Comparison of ENCODE assay signal across 9 mouse cellular contexts in the genomic region with DNA sequence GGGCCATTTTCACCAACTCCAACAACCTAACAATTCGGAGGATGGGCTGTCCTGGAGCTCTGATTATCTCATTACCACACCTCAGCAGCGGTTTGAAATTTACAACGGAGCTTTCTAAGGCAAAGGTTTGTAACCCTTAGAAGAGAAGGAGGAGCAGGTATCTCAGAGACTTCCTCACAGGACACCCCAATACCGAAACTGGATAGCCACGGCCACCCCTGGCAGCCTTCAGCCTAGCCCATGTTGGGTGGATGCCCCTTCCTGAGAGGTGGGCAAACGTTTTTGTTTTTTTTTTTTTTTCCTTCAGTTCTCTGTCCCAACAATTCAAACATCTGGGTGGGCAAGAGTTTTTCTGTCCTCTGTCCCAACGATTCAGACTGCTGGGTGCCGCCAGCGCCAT. TPM values are rescaled to one million over a fixed set of nuclear protein-coding genes. Genes with fewer than 3 reads are reported as not detected.
DNase-seq lines count a peak whose midpoint lies in the region; ATAC-seq and TF ChIP-seq lines count a peak whose summit lies in the region.
"Had no signal": no experiment of that assay in that cellular context is flagged by ENCODE, and none has a peak within 500 bp of the region (broad histone marks: within the 10 kb centered on the region; RNA-seq: fewer than 3 reads in every experiment).

No protein-coding gene starts in this region.

- H3K4me3 ChIP-seq in heart, embryonic 13.5 days, result peak overlapping the region; percentile 68
- peak overlapping the region; percentile 85 to 96 for H3K4me3 ChIP-seq in MEL (ENCODE audit: control insufficient read depth in 1 of 2, insufficient read depth in 1 of 2, low read depth in 2 of 2, low read length in 2 of 2)
- H3K4me3 ChIP-seq in hindbrain, embryonic 10.5 days, result peak overlapping the region; percentile 67

- TF ChIP-seq EP300 in MEL (IDR thresholded peaks at IDR 0.05; ENCODE audit: low read depth in 1 of 2, low read length in 2 of 2), result no peak; a peak in 1 of 4 replicates

- H3K4me1 ChIP-seq in heart, embryonic 13.5 days, result peaks cover 39% of the 10 kb centered on the region
- H3K4me1 ChIP-seq in MEL (ENCODE audit: control insufficient read depth in 1 of 2, insufficient read depth in 2 of 2, low read length in 2 of 2), result peaks cover 8 to 26% of the 10 kb centered on the region in 2 experiments; a peak in 3 of 4 replicates
- H3K4me1 ChIP-seq in hindbrain, embryonic 10.5 days (replicated peaks), result peaks cover 19% of the 10 kb centered on the region

- H3K36me3 ChIP-seq in heart, embryonic 13.5 days, result no peaks in the 10 kb centered on the region
- H3K36me3 ChIP-seq in MEL (ENCODE audit: control insufficient read depth in 1 of 2, insufficient read depth in 2 of 2, low read length in 2 of 2), result peaks cover 0 to 20% of the 10 kb centered on the region in 2 experiments; a peak in 2 of 4 replicates
- no peaks in the 10 kb centered on the region for H3K36me3 ChIP-seq in hindbrain, embryonic 10.5 days

- no peaks in the 10 kb centered on the region for H3K9me3 ChIP-seq in heart, embryonic 13.5 days
- H3K9me3 ChIP-seq in MEL (replicated peaks; ENCODE audit: insufficient read depth, low read length), result no peaks in the 10 kb centered on the region
- no peaks in the 10 kb centered on the region for H3K9me3 ChIP-seq in hindbrain, embryonic 10.5 days

- no peak for TF ChIP-seq CTCF in MEL (IDR thresholded peaks at IDR 0.05 in 2 of 3, conservative IDR thresholded peaks at IDR 0.05 in 1 of 3; ENCODE audit: control insufficient read depth in 1 of 3, insufficient read depth in 1 of 3, low read depth in 2 of 3, low read length in 3 of 3, poor library complexity in 1 of 3, severe bottlenecking in 1 of 3)

- H3K9ac ChIP-seq in heart, embryonic 13.5 days, result peak overlapping the region; percentile 90
- peak overlapping the region; percentile 77 for H3K9ac ChIP-seq in MEL (ENCODE audit: control insufficient read depth, low read depth, low read length, poor library complexity, severe bottlenecking)

- peaks cover 3% of the 10 kb centered on the region; the same call in 1 of the 2 replicates for H3K79me2 ChIP-seq in MEL (ENCODE audit: control insufficient read depth, insufficient read depth, low read length, poor library complexity)

- H3K27ac ChIP-seq in heart, embryonic 13.5 days (replicated peaks), result 0 out of 2 replicates have a peak overlapping the region, but pooled peaks have one; percentile 40
- 0 out of 2 replicates have a peak overlapping the region, but pooled peaks have one; percentile 5 for H3K27ac ChIP-seq in MEL (ENCODE audit: control insufficient read depth, low read depth, low read length)
- H3K27ac ChIP-seq in hindbrain, embryonic 10.5 days, result peak overlapping the region; percentile 89

- TF ChIP-seq RAD21 in MEL (IDR thresholded peaks at IDR 0.05; ENCODE audit: low read depth, low read length), result no peak

- ATAC-seq in heart, embryonic 13.5 days (ENCODE audit: extremely low read depth, insufficient number of reproducible peaks, low FRiP score, low TSS enrichment), result no peak
- ATAC-seq in megakaryocyte progenitor cell, adult 5-6 weeks (replicated peaks; ENCODE audit: poor library complexity), result peak; percentile 15
- ATAC-seq in inflammation-experienced regulatory T-cells, adult 6 months, result no peak

- H3K27me3 ChIP-seq in heart, embryonic 13.5 days (replicated peaks), result peaks cover 8% of the 10 kb centered on the region; the same call in 1 of the 2 replicates
- H3K27me3 ChIP-seq in MEL (ENCODE audit: control insufficient read depth in 1 of 2, insufficient read depth in 2 of 2, low read length in 2 of 2), result no peaks in the 10 kb centered on the region
- H3K27me3 ChIP-seq in hindbrain, embryonic 10.5 days (ENCODE audit: insufficient read depth, poor library complexity, severe bottlenecking), result no peaks in the 10 kb centered on the region

- DNase-seq in heart, adult 18-20 months, result no peak
- peak; percentile 36 for DNase-seq in MEL (ENCODE audit: low read depth, low spot score)
- DNase-seq in hindbrain, embryonic 10.5 days (ENCODE audit: low spot score), result no peak
- no peak for DNase-seq in adrenal gland, adult 18-20 months (ENCODE audit: low spot score in 2 of 2)
- DNase-seq in adrenal gland, adult 8-10 months, result no peak

- no peak for TF ChIP-seq POLR2A in MEL (IDR thresholded peaks at IDR 0.05; ENCODE audit: control insufficient read depth in 1 of 2, insufficient read depth in 1 of 2, low read depth in 1 of 2, low read length in 2 of 2, poor library complexity in 1 of 2)

- WGBS in heart, embryonic 13.5 days, result 15% methylated on average over 9 of the region's 9 CpGs
- 26% methylated on average over 9 of the region's 9 CpGs for WGBS in hindbrain, embryonic 10.5 days

- peak overlapping the region; percentile 91 for H3K4me2 ChIP-seq in heart, embryonic 13.5 days

TF ChIP-seq in MEL, 35 proteins besides CTCF, POLR2A, EP300 and RAD21:
- peak; percentile 1; the same call in 1 of the 2 replicates for TF ChIP-seq MAZ (IDR thresholded peaks at IDR 0.05; ENCODE audit: low read depth, low read length)
- no peak for TF ChIP-seq GABPA (IDR thresholded peaks at IDR 0.05; ENCODE audit: low read depth, low read length)

RNA-seq across cellular contexts. Expression of gene Fam213a, which starts 0.4 kb away (rescaled TPM):
- 48.6 and 50.4 TPM in 2 replicates for polyA plus RNA-seq in heart, embryonic 13.5 days (2015; fragmentation: Nextera tagmentation; extraction: Ambion mirVana)
- total RNA-seq in heart, adult 18-20 months (2021), result 10 to 100 TPM; 33.8 to 46.0 TPM
- 19.2 and 20.3 TPM in 2 replicates for total RNA-seq in MEL (2012; rRNA removed)
- polyA plus RNA-seq in MEL (2012; ENCODE audit: insufficient read depth in 1 of 2, insufficient read length in 2 of 2, low read depth in 1 of 2, low replicate concordance in 2 of 2, missing spikeins in 1 of 2), result 10 to 100 TPM in 1 of 2 experiments, not detected in 1; 28.5 TPM
- polyA plus RNA-seq in hindbrain, embryonic 10.5 days (2016; fragmentation: Nextera tagmentation; extraction: Ambion mirVana), result 45.2 and 52.6 TPM in 2 replicates
- 10.8 and 20.4 TPM in 2 replicates for total RNA-seq in megakaryocyte progenitor cell, adult 5-6 weeks (2015)
- 8.7 and 15.3 TPM in 2 replicates for total RNA-seq in megakaryocyte progenitor cell, adult 5-6 weeks (2017)
- 100 to 1,000 TPM; 109 to 216 TPM for total RNA-seq in adrenal gland, adult 18-20 months (2021)
- polyA plus RNA-seq in inflammation-experienced regulatory T-cells, adult 6 months (2017; shearing (Covaris generic)), result 1 to 10 TPM; 8.0 to 9.7 (median 8.3) TPM
- total RNA-seq in adrenal gland, adult 8-10 months (2022), result 10 to 100 TPM; 39.2 to 77.5 (median 71.6) TPM

RNA-seq across cellular contexts. Expression of gene Tspan14, which starts 46.5 kb away (rescaled TPM):
- polyA plus RNA-seq in heart, embryonic 13.5 days (2015; fragmentation: Nextera tagmentation; extraction: Ambion mirVana), result 40.8 and 42.0 TPM in 2 replicates
- 10 to 100 TPM; 13.8 to 18.2 TPM for total RNA-seq in heart, adult 18-20 months (2021)
- 16.7 and 24.8 TPM in 2 replicates for total RNA-seq in MEL (2012; rRNA removed)
- polyA plus RNA-seq in MEL (2012; ENCODE audit: insufficient read depth in 1 of 2, insufficient read length in 2 of 2, low read depth in 1 of 2, low replicate concordance in 2 of 2, missing spikeins in 1 of 2), result 10 to 100 TPM in 1 of 2 experiments, not detected in 1; 29.9 TPM
- 95.5 and 95.7 TPM in 2 replicates for polyA plus RNA-seq in hindbrain, embryonic 10.5 days (2016; fragmentation: Nextera tagmentation; extraction: Ambion mirVana)
- 30.7 and 36.6 TPM in 2 replicates for total RNA-seq in megakaryocyte progenitor cell, adult 5-6 weeks (2015)
- total RNA-seq in megakaryocyte progenitor cell, adult 5-6 weeks (2017), result 35.6 and 42.0 TPM in 2 replicates
- 10 to 100 TPM; 33.7 to 35.0 TPM for total RNA-seq in adrenal gland, adult 18-20 months (2021)
- 10 to 100 TPM; 52.1 to 82.3 (median 65.1) TPM for polyA plus RNA-seq in inflammation-experienced regulatory T-cells, adult 6 months (2017; shearing (Covaris generic))
- total RNA-seq in adrenal gland, adult 8-10 months (2022), result 10 to 100 TPM; 31.2 to 34.6 (median 33.0) TPM

RNA-seq across cellular contexts. Expression of gene Dydc2, which starts 55.9 kb away (rescaled TPM):
- polyA plus RNA-seq in heart, embryonic 13.5 days (2015; fragmentation: Nextera tagmentation; extraction: Ambion mirVana), result 0.24 and 0.49 TPM in 2 replicates
- total RNA-seq in heart, adult 18-20 months (2021), result not detected
- total RNA-seq in MEL (2012; rRNA removed), result not detected in 2 replicates
- not detected for polyA plus RNA-seq in MEL (2012; ENCODE audit: insufficient read depth in 1 of 2, insufficient read length in 2 of 2, low read depth in 1 of 2, low replicate concordance in 2 of 2, missing spikeins in 1 of 2)
- 0.47 and 0.64 TPM in 2 replicates for polyA plus RNA-seq in hindbrain, embryonic 10.5 days (2016; fragmentation: Nextera tagmentation; extraction: Ambion mirVana)
- total RNA-seq in megakaryocyte progenitor cell, adult 5-6 weeks (2015), result not detected in 2 replicates
- not detected in 2 replicates for total RNA-seq in megakaryocyte progenitor cell, adult 5-6 weeks (2017)
- total RNA-seq in adrenal gland, adult 18-20 months (2021), result under 1 TPM; 0.80 to 0.90 TPM
- not detected for polyA plus RNA-seq in inflammation-experienced regulatory T-cells, adult 6 months (2017; shearing (Covaris generic))
- total RNA-seq in adrenal gland, adult 8-10 months (2022), result 1 to 10 TPM in 3 of 4 experiments, under 1 TPM in 1; 0.93 to 2.4 (median 1.6) TPM
- polyA plus RNA-seq: large intestine, adult 2 months had no signal

RNA-seq across cellular contexts. Expression of gene Dydc1, which starts 59.6 kb away (rescaled TPM):
- not detected in 2 replicates for polyA plus RNA-seq in heart, embryonic 13.5 days (2015; fragmentation: Nextera tagmentation; extraction: Ambion mirVana)
- total RNA-seq in heart, adult 18-20 months (2021), result not detected
- total RNA-seq in MEL (2012; rRNA removed), result not detected in 2 replicates
- polyA plus RNA-seq in MEL (2012; ENCODE audit: insufficient read depth in 1 of 2, insufficient read length in 2 of 2, low read depth in 1 of 2, low replicate concordance in 2 of 2, missing spikeins in 1 of 2), result not detected
- polyA plus RNA-seq in hindbrain, embryonic 10.5 days (2016; fragmentation: Nextera tagmentation; extraction: Ambion mirVana), result not detected in 2 replicates
- total RNA-seq in megakaryocyte progenitor cell, adult 5-6 weeks (2015), result not detected in 2 replicates
- not detected in 2 replicates for total RNA-seq in megakaryocyte progenitor cell, adult 5-6 weeks (2017)
- total RNA-seq in adrenal gland, adult 18-20 months (2021), result not detected
- polyA plus RNA-seq in inflammation-experienced regulatory T-cells, adult 6 months (2017; shearing (Covaris generic)), result not detected
- under 1 TPM in 1 of 4 experiments, not detected in 3; 0.37 TPM for total RNA-seq in adrenal gland, adult 8-10 months (2022)
- polyA plus RNA-seq: large intestine, adult 2 months had no signal

Comparison
In these comparisons a context has a peak if more than half of its experiments do, and no peak if none do; other contexts are left out.
1. H3K27ac ChIP-seq: peak in every context shown above with its lines; median percentile 89 in hindbrain, embryonic 10.5 days; 40 in heart, embryonic 13.5 days; 5 in MEL.